Mouse (Mus musculus) erythroid progenitor cell, adult 5-6 weeks (primary cell): Measurements from ENCODE around the gene Snip1. TPM values are rescaled to one million over a fixed set of nuclear protein-coding genes. Genes with fewer than 3 reads are reported as not detected.

Experiments used
- ATAC-seq: replicated peaks from 2 replicates; pipeline ENCODE4 v1.8.0; 2016; ENCODE audit warnings: moderate number of reproducible peaks, mild to moderate bottlenecking, moderate TSS enrichment, inconsistent platforms; ENCODE audit not compliant: poor library complexity, low FRiP score, severe bottlenecking
- total RNA-seq, 2 experiments: library from RNA; stranded (forward) in 1 of 2; stranded (reverse) in 1 of 2; fragments of 150-400 nt in 1 of 2; fragments of 186-747, 209-891 nt in 1 of 2; gene quantifications; 2 replicates each; pipeline versions ENCODE4 v1.2.3 to v1.2.4; 2015 to 2017; ENCODE audit warnings: low replicate concordance in 2 of 2

The Snip1 gene
- total RNA-seq (2015; ENCODE audit: low replicate concordance), result 14.8 and 36.5 TPM in 2 replicates
- 19.6 and 21.6 TPM in 2 replicates for total RNA-seq (2017; ENCODE audit: low replicate concordance)

DNA sequence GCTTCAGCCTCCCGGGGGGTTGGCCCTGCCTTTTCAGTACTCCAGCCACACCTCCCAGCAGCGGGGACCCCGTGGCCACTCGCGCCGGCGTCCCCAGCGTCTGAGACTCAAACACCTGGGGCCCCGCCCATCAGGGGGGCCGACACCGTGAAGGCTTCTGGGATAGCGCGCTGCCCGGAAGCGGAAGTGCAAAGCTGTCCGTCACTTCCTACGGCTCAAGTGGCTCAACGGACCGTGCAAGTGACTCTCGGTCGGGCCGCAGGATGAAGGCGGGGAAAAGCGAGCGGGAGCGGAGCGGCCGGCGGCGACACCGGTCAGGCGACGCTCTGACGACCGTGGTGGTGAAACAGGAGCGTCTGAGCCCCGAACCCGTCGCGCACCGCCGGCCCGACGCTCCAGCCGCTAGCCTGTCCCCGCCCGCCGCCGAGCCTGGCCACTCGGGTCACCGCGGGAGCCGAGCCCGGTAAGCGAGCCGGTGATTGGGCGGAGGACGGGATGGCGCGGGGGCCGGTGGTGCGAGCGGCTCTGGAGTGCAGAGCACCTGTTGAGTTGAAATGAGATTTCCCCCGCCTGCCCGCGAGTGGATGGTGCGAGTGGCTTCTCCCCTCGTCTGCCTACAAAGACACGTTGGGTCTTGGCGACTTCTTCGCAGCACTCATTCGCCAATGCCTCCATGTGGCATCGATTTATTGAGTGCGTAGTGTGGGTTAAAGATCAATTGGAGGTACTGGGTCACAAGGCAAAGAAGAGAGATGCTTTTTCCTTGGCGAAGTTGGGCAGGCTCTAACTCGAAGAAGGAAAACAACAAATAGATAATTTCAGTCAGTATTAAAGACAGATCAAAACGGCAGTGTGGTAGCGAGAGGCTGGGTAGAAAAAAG, at the start of gene Snip1:
Gene Snip1 (plus strand): TSS at position 183 of the 881 bp plus-strand sequence.
- ATAC-seq, result peak; percentile 98

DNA sequence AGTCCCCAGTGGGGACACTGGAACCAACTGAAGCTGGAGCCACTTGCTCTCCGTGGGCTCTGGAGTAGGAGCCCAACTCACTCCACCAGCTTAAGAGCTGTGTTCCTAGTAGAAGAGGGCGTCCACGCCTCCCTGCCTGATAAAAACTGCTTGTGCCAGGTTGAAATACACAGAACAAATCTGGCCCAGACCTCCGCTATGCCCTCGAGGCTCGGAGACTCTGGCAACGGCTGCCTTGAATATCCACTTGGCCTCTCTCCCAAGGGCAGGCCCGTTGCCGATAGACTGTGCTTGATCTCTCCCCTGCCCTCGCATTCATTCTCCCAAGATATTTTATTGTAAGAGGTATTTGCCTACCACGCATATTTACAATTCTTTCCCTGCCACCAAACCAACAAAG, 49.0 kb upstream of the Snip1 start:
- no peak for ATAC-seq

DNA sequence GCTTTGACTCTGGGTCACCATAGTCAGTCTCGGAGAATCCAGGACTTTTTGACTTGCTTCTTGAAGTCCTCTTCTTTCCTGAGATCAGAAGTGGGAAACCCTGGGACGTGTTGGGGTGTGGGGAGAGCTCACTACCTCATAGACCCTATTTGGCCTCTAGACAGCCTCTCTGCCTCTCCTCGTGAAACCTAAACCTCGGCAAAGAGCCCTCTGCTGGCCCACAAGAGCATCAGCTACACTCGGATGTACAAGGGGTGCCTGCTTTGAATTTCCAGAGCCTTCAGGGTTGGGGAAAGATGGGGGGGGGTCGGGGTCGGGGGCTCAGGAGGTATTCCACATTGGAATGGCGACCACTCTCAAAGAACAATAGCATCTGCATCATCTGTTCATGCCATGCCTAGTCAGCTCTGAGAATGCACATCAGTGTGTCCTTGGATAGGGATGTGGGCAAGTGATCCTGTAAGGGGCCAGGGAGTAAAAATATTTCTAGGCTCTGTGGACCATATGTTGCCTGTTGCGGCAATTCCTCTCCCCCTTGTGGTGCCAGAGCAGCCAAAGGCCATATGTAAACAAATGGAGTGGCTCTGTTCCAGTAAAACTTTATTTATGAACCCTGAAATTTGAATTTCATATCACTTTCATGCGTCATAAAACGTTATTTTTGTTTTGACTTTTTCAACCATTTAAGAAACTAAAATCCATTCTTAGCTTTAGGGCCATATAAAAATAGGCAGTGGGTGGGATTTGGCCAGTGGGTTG, 45.5 kb upstream of the Snip1 start:
- ATAC-seq, result no peak

DNA sequence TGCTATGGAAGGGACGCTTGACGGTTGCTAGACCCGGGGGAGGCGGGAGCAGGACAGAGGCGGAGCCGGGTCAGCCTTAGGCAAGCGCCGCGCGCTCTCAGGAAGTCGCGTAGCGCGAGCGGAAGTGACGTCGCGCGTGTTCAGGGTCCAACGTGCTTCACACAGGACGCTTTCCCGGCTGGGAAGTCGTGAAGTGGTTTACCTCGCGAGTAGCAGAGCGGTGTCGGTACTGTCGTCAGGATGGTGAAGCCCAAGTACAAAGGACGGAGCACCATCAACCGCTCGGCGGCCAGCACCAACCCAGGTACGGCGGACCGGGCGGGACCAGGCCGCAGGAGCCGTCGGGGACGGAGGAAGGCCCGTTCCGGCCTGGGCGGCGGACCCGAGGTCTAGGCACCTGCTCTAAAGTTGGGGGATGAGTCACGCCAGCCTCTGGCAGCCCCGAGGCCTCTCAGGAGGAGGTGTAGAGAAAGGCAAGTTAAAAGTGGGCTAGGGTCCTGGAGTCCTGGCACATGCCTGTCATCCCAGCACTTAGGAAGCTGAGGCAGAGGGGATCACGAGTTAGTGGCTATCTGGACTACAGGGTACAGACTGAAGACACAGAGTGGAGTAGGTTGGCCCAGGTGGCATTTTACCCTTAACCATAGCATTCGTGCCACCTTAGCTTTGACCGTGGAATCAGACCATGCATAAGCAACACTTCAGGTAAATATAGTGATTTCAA, 36.4 kb upstream of the Snip1 start:
- ATAC-seq, result peak; percentile 100

DNA sequence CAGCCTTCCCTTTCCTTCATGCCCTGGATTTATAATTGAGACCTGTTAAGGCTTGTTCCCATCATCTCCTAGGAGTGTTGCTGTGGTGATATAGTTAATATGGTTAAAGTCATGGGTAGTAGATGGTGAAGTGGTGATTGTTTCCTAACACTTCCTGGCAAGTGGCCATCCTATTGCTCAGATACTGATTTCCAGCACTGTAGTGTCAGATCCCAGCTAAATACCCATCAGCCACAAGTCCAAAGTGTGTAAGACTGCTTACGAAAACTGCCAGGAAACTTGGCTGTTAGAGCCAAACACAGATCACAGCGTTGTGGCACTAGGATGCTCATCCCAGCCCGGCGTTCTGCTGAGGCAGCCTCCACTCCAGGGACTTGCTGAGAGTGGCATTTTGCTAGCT, 32.1 kb upstream of the Snip1 start:
- ATAC-seq, result no peak

DNA sequence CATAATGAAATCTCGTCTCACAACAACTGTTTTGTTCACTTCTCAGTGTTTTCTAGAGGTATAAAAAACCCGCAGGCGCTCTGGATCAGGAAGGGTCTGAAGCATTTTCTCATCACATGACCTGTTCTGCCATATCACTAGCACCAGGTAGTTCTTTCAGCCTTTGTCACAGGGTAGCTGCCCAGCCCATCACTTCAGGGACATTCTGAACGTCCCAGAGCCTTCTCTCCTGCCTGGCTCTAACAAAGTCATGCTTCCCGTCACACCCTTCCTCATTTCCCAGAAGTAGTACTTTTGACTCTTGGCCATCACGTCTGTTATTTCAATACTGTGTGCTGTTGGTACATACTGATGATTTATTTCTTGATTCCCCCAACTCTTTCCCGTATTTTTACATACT, 22.0 kb upstream of the Snip1 start:
- ATAC-seq, result no peak

DNA sequence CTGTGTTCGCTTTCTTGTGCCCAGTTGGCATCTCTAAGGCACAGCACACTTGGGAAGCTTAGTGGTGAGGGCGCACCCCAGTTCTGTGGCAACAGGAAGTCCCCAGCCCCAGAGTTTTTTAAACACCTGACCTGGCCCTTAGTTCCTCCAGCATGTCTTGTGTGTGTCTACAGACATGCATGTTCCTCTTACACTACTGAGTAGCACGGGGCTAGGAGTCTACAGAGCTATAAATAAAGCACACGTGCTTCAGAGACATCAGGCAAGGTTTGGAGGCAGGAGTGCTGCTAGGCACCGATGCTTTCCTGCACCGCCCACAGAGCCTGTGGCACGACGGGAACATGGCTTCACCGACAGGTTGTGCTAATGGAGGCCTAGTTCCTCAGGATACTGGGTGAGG, 11.1 kb upstream of the Snip1 start:
- no peak for ATAC-seq

DNA sequence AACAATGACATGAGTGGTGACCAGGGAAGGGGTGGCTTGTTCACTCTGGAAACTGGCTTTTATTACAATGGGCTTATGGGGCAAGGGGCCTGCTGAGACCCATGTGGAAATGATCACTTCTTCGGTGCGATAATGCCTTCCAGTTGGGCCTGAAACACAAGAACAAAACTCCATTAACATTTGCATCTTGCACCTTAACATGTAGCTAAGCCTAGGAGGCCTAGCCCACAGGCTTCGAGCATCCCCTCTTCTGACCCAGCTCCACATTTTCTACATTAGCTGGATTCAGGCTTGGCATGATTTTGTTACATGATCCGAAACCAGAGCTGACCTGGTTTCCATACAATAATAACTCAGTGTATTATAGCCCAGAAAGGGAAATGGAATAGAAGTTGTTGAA, 10.0 kb upstream of the Snip1 start:
- no peak for ATAC-seq

DNA sequence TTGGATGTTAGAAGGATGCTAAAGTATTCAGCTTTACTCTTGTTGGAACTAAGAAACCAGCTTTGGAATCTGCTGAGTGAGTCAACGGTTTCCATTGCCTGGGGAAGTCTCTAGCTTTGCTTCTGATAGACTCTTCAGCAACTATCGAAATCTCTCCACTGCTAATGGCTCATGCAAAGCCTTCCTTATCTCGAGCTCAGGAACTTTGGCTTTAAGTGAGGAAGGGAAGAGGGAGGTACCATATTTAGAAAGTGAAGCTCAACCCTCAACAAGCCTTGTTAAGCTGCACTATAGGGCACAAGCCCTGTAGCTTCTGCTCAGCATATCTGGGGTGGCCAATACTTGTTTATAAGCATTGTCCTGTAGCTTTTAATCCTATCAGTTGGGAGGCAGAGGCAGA, 9.2 kb upstream of the Snip1 start:
- no peak for ATAC-seq

DNA sequence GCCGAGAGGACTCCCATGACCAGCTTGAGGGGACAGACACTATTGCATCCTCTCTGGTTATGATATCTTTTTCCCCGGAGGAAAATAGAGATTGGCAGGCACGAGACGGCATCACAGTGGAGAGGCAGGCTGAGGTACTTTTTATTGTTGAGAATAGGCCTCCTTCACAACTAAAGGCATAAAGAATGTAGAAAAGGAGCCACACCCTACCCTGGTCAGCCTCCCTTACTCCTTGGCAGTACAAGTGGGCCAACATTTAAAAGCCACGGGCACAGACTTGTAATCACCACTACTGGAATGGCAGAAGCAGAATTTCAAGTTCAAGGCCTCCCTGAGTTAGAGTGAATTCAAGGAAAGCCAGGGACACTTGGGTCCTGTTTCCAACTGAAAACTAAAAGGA, 8.4 kb upstream of the Snip1 start:
- ATAC-seq, result no peak

DNA sequence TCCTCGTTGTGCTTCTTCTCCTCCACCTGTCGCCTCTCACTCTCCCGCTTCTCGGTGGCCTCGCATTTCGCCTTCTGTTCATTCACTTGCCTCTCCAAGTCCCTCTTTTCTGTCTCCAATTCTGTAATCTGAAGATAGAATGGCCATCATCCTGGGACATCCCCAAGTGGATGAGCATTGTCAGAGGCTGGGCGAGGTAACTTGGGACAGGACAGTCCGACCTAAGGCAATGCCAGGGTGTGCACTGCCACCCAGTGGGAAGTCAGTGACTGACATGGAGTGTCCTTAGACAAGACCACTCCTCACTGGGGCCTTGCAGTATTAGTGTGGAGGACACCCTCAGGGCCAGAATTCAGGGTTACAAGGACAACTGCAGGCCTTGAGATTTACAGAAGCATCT, 7.4 kb upstream of the Snip1 start:
- ATAC-seq, result peak; percentile 45

DNA sequence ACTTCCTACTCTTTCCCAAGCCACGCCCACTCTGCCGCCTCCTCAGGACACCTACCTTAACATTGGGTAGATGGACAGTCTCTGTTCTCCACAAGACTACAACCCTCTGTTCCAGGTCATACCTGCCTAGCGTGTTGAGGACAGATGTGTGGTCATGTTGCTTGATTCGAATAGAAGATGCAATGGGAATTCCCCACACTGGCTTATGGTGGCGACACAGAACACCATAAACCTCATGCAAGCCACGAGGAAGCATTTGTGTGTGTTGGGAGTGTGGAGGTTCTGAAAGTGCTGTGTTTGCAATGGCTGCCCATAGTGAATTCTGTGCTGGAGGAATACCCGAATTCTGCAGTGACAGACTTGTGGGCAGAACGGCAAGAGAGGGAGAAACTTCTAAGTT, 2.6 kb upstream of the Snip1 start:
- no peak for ATAC-seq

DNA sequence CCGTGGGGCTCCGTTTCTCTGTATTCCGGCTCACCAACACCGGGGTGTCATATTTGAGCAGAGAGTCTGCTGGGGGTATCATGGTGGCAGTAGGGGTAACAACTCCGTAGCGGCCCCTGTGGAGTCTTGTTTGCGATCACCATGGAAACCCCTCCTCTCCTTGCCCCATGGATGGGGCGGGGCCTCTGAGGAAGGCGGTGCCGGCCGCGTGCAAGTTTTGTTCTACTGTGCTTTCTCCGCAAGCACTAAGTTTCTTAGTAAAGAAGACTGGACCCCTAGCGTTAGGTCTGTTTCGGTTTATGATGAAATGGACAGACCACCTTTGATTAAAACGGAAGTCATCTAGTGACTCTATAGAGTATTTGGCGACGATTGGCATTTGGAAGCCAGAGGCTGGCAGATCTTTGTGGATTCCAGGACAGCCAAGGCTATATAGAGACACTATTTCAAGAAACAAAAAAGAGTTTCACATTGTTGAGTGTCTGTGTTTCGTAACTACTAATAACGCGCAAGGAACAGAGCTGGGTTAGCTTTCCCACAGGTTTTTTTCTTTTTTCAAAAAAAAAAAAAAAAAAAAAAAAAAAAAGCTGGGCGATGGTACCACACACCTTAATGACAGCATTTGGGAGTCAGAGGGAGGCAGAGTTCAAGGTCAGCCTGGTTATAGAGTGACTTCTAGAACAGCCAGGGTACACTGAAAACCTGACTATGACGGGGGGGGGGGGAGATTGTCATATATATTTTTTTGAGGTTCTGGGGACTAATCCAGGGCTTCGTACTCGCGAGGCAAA, 760 bp upstream of the Snip1 start, which contains the start of gene Dnali1:
Gene Dnali1 (minus strand): TSS at position 187 of the 791 bp plus-strand sequence.
- ATAC-seq, result no peak

DNA sequence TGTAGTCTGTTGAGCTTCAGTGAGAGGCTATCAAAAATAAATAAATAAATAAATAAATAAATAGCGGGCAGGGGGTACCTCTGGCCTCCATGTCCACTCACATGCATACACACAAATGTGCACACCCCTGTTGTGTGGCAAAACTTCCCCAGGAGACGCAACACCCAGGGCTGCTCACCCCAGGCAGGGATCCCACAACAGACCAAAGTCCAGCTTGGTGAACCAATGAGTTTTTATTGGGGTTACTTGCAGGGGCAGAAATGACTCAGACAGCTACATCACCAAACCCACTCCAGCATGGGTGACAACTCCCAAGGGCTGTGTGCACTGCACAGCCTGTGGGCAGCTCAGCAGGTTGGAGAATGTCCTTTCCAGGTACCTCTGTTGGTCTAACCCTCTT, 11.2 kb downstream of the Snip1 start:
- ATAC-seq, result no peak

DNA sequence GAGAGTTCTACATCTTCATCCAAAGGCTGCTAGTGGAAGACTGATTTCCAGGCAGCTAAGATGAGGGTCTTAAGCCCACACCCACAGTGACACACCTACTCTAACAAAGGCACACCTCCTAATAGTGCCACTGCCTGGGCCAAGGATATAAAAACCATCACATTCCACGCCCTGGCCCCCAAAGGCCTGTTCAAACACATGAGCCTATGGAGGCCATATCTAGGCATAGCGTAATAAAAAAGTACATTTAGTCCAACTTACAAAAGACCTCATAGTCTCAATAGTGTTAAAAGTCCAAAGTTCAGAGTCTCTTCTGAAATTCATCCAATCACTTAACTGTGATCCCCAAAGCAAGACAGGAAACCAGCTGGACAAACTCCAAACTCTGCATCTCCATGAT, 12.2 kb downstream of the Snip1 start:
- no peak for ATAC-seq

DNA sequence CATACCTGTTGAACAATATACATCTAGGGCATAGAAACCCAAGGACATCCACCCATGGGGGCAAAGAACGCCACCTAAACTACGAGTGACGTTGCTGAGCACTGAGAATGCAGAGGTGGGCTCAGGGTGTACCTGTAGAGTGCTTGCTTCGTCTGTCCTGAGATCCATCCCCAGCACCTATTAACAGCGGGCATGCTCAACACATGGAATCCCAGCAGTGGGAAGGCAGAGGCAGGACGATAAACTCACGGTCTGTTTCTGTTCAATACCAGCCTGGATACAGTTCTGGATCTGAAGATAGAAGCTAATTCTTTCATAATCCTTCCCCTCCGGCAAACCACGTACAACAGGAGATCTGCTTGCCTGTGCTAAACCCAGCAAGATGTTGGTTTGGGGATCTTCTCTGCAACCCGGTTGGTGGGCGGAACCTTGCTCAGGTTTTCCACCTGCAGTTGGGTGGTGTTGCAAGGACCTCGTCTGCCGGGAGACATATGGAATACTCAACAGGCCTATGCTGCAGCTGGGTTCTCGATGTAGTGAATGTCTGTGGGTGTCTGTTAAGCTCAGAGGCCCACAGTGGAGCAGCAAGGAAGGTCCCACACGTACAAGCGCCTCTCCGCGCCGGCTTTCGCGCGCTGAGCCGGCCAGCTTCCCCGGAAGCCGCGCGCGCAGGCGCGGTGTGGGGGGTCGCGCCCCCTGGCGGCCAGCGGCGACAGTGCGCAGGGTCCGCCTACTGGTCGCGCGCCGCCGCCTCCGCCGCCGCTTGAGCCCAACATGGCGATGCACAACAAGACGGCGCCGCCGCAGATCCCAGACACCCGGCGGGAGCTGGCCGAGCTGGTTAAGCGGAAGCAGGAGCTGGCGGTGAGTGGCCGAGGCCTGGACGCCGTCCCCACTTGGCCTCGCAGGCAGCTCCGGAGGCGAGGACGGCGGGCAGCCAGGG, 18.2 kb downstream of the Snip1 start, which contains the start of gene Meaf6:
Gene Meaf6 (plus strand): TSS at position 732 of the 943 bp plus-strand sequence.
- ATAC-seq, result peak; percentile 83

DNA sequence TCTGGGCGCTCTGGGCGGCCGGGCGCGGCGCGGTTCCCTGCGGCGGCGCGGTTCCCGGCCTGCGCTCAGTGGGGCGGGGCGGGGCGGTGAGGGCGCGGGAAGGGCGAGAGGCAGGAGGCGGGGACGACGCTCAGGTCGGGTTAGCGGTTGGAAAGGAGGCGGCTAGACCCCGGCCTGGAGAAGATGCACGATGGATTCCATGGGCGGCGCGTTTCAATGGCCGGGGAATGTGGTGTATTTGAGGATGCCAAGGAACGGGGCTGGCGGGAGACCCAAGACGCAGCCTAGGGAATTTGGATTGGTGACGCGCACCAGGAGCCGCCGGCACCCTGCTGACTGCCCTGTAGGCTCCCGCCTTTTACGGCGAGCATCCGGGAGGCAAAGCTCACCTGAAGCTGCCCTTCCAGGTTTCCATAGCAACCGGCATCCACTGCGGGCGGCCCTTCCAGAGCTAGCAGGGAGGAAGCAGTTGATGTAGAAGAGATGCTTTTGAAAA, 18.9 kb downstream of the Snip1 start:
- peak; percentile 93 for ATAC-seq

DNA sequence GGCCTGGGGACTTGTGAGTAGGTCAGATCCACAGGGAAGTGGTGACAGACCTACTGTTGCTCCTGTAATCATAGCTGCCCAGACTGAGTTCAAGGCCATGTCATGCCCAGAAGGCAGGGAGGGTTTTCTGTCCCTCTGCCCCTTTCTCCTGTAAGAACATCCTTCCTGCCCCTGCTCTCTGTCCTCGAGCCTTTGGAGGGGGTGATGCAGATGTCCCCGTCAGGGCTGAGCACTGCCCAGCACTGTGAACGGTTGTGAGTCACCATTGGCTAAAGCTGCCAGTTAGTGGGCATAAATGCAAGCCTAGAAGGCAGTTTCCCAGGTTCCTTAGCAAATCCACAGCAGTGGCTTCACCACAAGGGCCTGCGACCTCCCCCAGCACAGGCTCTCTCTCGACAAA, 26.6 kb downstream of the Snip1 start:
- ATAC-seq, result no peak
